Mouse (Mus musculus): ENCODE measurements around the gene Sh3rf3. TPM values are rescaled to one million over a fixed set of nuclear protein-coding genes. Genes with fewer than 3 reads are reported as not detected.

Gene Sh3rf3
- polyA plus RNA-seq, 1 experiment from 2014 or later: not detected

DNA sequence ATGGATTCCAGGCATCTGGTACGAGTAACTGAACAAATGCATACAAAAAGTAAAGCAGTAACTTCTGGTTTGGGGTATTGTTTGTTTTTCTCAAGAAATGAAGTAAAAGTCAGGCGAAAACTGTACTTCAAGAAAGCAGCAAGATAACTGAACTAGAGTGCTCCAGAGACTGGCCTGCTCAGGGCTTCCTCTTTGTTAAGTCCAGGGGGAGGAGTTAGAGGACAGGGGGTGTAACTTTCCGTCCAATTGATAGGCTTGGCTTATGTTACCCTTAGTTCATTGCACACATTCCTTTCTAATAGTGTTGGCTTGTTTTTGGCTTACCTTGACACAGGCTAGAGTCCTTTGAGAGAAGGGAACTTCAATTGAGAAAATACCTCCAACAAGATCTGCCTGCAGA is 345.5 kb downstream of the Sh3rf3 start:
- TF ChIP-seq EP300 (IDR thresholded peaks at IDR 0.05; ENCODE audit: low read depth) (no peak), CTCF (IDR thresholded peaks at IDR 0.05; ENCODE audit: low read depth) (no peak)
- no peaks in the 10 kb centered on the region for H3K4me1 ChIP-seq (ENCODE audit: insufficient read depth)
- no peak overlapping the region for H3K27ac ChIP-seq (ENCODE audit: low read depth)
- no peaks in the 10 kb centered on the region for H3K9me3 ChIP-seq (ENCODE audit: low read length)
- ATAC-seq (no peak), DNase-seq (no peak)
- H3K27me3 ChIP-seq (ENCODE audit: insufficient read depth, low read length): no peaks in the 10 kb centered on the region
- no peaks in the 10 kb centered on the region for H3K36me3 ChIP-seq (replicated peaks; ENCODE audit: insufficient read depth, low read length)
- H3K4me2 ChIP-seq (ENCODE audit: low read depth, low read length): no peak overlapping the region
- no peak overlapping the region for H3K9ac ChIP-seq (replicated peaks)
- no peak overlapping the region for H3K4me3 ChIP-seq (ENCODE audit: low read depth, low read length)
- 55% methylated on average over 3 of the region's 3 CpGs for WGBS (ENCODE audit: insufficient replicate concordance)

DNA sequence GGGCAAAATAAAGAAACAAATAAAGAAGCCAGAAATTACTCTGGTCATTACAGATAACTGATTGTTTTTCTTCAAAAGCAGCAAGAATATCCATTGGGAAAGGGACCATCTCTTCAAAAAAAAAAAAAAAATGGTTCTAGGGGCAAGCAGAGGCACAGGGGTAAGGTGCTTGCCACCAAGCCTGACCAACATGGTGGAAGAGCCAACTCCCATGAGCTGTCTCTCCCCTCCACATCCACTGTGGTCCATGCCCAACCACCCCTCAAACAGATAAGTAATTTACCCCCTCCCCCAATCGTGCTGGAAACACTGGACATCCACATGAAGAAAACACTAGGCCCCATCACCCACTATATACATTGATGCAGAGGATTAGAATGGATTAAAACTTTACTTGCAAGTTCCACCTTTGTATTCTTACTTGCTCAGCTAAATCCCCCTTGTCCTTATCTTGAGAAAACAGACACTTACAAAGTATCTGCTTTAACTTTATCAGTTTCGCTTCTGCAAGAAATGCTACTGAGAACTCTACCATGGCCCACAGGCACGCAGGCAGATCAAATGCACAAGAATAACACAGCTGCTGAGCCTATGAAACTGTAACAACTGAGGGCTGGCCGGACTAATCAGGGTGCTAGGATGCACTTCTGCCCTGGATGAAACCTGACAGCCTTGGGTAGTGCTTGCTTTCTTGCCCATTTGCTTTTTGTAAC is 349.2 kb downstream of the Sh3rf3 start:
- no peak overlapping the region for H3K9ac ChIP-seq (replicated peaks)
- 33% methylated on average over 4 of the region's 4 CpGs for WGBS (ENCODE audit: insufficient replicate concordance)
- H3K27ac ChIP-seq (ENCODE audit: low read depth): no peak overlapping the region
- no peaks in the 10 kb centered on the region for H3K4me1 ChIP-seq (ENCODE audit: insufficient read depth)
- peak; percentile 54; the same call in 1 of the 2 replicates for ATAC-seq
- H3K4me3 ChIP-seq (ENCODE audit: low read depth, low read length): no peak overlapping the region
- no peaks in the 10 kb centered on the region for H3K9me3 ChIP-seq (ENCODE audit: low read length)
- no peak for DNase-seq
- no peaks in the 10 kb centered on the region for H3K27me3 ChIP-seq (ENCODE audit: insufficient read depth, low read length)
- H3K36me3 ChIP-seq (replicated peaks; ENCODE audit: insufficient read depth, low read length): no peaks in the 10 kb centered on the region
- no peak overlapping the region for H3K4me2 ChIP-seq (ENCODE audit: low read depth, low read length)
- TF ChIP-seq EP300 (IDR thresholded peaks at IDR 0.05; ENCODE audit: low read depth) (peak; percentile 70), CTCF (IDR thresholded peaks at IDR 0.05; ENCODE audit: low read depth) (no peak)

DNA sequence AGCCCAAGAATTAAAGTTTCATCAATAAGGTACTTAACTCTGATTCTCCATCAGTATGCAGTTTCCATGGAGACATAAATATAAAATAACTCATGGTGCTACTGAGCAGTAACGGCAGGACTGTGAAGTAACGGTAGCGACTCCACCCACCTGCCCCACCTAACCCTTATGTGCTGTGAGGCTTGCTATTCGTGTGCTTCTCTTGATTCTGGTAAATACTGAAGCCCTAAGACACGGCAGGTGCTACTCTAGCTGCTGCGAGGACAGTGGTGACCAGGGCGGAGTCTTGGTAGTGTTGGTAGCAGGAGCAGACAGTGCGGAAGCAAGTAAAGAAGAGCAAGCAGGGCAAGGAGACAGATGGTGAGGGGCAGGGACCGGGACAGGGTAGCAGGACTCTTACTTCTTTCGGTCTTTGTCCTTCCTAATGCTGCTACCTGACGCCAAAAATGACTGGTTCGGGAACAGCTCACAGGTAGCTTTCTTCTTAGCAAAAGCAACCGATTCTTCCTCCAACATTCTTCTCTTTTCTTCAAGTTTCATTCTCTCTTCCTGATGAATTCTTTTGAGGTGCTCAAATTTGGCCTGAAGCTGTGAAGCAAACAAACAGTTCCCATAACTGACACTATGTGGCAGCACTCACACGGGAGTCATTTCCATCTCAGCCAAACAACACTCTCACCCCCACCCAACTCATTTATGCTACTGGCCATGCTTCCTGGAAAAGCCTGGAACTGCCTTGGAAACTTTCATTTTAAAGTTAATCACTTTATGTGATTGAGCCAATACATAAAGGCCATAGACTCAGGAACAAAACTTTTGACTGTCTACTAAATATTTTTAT is 353.2 kb downstream of the Sh3rf3 start:
- no peaks in the 10 kb centered on the region for H3K9me3 ChIP-seq (ENCODE audit: low read length)
- no peak; the same call in 1 of the 2 replicates for ATAC-seq
- peak overlapping the region; percentile 33; the same call in 1 of the 2 replicates for H3K4me2 ChIP-seq (ENCODE audit: low read depth, low read length)
- no peak overlapping the region for H3K4me3 ChIP-seq (ENCODE audit: low read depth, low read length)
- no peaks in the 10 kb centered on the region for H3K4me1 ChIP-seq (ENCODE audit: insufficient read depth)
- H3K9ac ChIP-seq (replicated peaks): no peak overlapping the region
- 53% methylated on average over 14 of the region's 14 CpGs for WGBS (ENCODE audit: insufficient replicate concordance)
- TF ChIP-seq EP300 (IDR thresholded peaks at IDR 0.05; ENCODE audit: low read depth): no peak
- TF ChIP-seq CTCF (IDR thresholded peaks at IDR 0.05; ENCODE audit: low read depth): peak; percentile 84
- peak; percentile 43 for DNase-seq
- no peak overlapping the region for H3K27ac ChIP-seq (ENCODE audit: low read depth)
- H3K27me3 ChIP-seq (ENCODE audit: insufficient read depth, low read length): no peaks in the 10 kb centered on the region
- no peaks in the 10 kb centered on the region for H3K36me3 ChIP-seq (replicated peaks; ENCODE audit: insufficient read depth, low read length)

DNA sequence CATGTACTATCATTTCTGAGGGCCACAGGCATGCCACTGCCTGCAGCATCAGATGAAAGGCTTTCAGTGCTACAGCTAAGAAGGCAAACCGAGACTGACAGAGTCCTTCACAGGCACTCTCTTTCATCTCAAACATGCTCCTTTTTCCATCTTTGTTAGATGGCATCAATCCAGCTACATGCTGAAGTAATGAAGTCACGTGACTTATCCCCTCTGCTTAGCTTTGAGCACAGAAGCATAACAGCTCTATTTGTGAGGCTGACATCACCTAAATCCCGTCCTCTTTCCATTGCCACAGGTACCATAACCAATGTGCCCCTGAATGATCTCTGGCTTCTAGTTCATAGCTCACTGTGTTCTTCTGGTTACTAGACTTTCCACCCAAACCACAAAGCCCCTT is 357.9 kb downstream of the Sh3rf3 start:
- Histone ChIP-seq H3K4me1 (ENCODE audit: insufficient read depth) (no peaks in the 10 kb centered on the region), H3K9ac (replicated peaks) (no peak overlapping the region), H3K9me3 (ENCODE audit: low read length) (no peaks in the 10 kb centered on the region), H3K27ac (ENCODE audit: low read depth) (no peak overlapping the region), H3K27me3 (ENCODE audit: insufficient read depth, low read length) (no peaks in the 10 kb centered on the region), H3K36me3 (replicated peaks; ENCODE audit: insufficient read depth, low read length) (peaks cover 7% of the 10 kb centered on the region), H3K4me2 (ENCODE audit: low read depth, low read length) (no peak overlapping the region), H3K4me3 (ENCODE audit: low read depth, low read length) (no peak overlapping the region)
- WGBS (ENCODE audit: insufficient replicate concordance): 58% methylated on average over 3 of the region's 3 CpGs
- no peak for TF ChIP-seq CTCF (IDR thresholded peaks at IDR 0.05; ENCODE audit: low read depth)
- no peak for TF ChIP-seq EP300 (IDR thresholded peaks at IDR 0.05; ENCODE audit: low read depth)
- no peak for ATAC-seq
- no peak for DNase-seq

DNA sequence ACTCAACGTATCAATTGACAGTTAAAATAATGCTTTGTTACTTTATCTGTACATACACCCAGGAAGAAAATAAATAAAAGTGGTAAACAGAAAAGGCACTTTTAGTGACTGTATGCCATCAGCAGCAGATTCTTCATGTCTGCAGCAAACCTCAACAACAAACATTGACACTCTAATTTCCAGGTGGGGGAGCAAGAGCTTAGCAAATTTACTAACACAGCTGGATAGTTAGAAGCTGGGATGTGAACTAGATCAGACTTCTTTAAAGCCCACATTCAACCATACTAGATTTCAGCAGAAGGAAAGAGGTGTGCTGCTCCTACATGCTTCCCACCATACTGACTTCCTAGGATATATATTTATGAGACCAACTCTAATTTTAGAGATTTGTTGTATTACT is 359.4 kb downstream of the Sh3rf3 start:
- no peak overlapping the region for H3K27ac ChIP-seq (ENCODE audit: low read depth)
- no peak for TF ChIP-seq EP300 (IDR thresholded peaks at IDR 0.05; ENCODE audit: low read depth)
- peak; percentile 8; the same call in 1 of the 2 replicates for TF ChIP-seq CTCF (IDR thresholded peaks at IDR 0.05; ENCODE audit: low read depth)
- DNase-seq: no peak
- no peaks in the 10 kb centered on the region for H3K9me3 ChIP-seq (ENCODE audit: low read length)
- no peak overlapping the region for H3K4me2 ChIP-seq (ENCODE audit: low read depth, low read length)
- H3K27me3 ChIP-seq (ENCODE audit: insufficient read depth, low read length): no peaks in the 10 kb centered on the region
- no peak for ATAC-seq
- H3K4me1 ChIP-seq (ENCODE audit: insufficient read depth): no peaks in the 10 kb centered on the region
- H3K4me3 ChIP-seq (ENCODE audit: low read depth, low read length): no peak overlapping the region
- H3K36me3 ChIP-seq (replicated peaks; ENCODE audit: insufficient read depth, low read length): peaks cover 7% of the 10 kb centered on the region
- 76% methylated on average over 1 of the region's 1 CpGs for WGBS (ENCODE audit: insufficient replicate concordance)
- H3K9ac ChIP-seq (replicated peaks): no peak overlapping the region

DNA sequence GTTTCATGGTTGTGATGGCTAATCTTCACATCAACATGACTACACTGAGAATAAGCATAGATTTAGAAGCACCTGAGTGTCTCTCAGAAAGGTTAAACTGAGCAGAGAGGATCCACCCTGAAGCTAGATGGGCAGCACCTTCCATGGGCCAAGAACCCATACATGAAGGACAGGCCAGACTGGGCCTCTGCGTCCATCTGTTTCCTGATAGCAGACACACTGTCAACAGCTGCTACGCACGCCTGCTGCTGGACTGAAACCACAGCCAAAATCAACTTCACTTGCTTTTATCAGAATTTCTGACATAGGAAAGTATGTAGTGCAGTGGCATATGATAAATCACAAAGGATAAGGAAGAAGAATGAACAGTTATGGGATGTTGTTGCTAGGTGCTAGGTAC is 366.5 kb downstream of the Sh3rf3 start:
- H3K4me1 ChIP-seq (ENCODE audit: insufficient read depth): no peaks in the 10 kb centered on the region
- no peaks in the 10 kb centered on the region for H3K9me3 ChIP-seq (ENCODE audit: low read length)
- H3K27ac ChIP-seq (ENCODE audit: low read depth): no peak overlapping the region
- H3K4me2 ChIP-seq (ENCODE audit: low read depth, low read length): no peak overlapping the region
- no peak for TF ChIP-seq CTCF (IDR thresholded peaks at IDR 0.05; ENCODE audit: low read depth)
- no peak for TF ChIP-seq EP300 (IDR thresholded peaks at IDR 0.05; ENCODE audit: low read depth)
- DNase-seq: no peak
- peaks cover 7% of the 10 kb centered on the region for H3K36me3 ChIP-seq (replicated peaks; ENCODE audit: insufficient read depth, low read length)
- ATAC-seq: no peak
- no peaks in the 10 kb centered on the region for H3K27me3 ChIP-seq (ENCODE audit: insufficient read depth, low read length)
- 47% methylated on average over 3 of the region's 3 CpGs for WGBS (ENCODE audit: insufficient replicate concordance)
- H3K9ac ChIP-seq (replicated peaks): no peak overlapping the region
- no peak overlapping the region for H3K4me3 ChIP-seq (ENCODE audit: low read depth, low read length)
